22 mouse cellular contexts compared by ENCODE assay signal in the genomic region with DNA sequence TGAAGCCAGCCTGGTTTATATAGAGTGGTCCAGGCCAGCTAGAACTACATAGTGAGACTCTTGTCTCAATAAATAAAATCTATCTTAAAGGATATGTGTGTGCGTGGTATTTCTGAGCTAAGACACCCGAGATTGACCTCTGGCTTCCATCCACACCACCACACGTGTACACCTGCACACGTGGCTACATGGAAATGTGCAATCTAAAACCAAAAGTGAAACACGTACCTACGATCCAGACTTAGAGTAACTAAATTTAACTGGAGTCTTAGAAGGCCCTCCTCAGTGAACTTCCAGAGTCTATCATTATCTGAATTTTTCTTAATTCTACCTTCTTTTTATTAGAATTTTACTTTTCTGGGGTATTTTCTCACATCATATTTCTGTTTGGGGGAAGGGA. TPM values are rescaled to one million over a fixed set of nuclear protein-coding genes. Genes with fewer than 3 reads are reported as not detected.
DNase-seq lines count a peak whose midpoint lies in the region; ATAC-seq lines count a peak whose summit lies in the region.
"Had no signal": no experiment of that assay in that cellular context is flagged by ENCODE, and none has a peak within 500 bp of the region (broad histone marks: within the 10 kb centered on the region; RNA-seq: fewer than 3 reads in every experiment).

No protein-coding gene starts in this region.

- 92% methylated on average over 6 of the region's 6 CpGs for WGBS in midbrain, embryonic 10.5 days
- 96% methylated on average over 6 of the region's 6 CpGs for WGBS in forebrain, embryonic 10.5 days

- peak; percentile 75 for ATAC-seq in CD4-positive, CD25-positive, alpha-beta regulatory T cell, adult 4 months
- ATAC-seq: forebrain, embryonic 13.5 days; forebrain, postnatal 0 days; hindbrain, postnatal 0 days had no signal

- H3K4me1 ChIP-seq in midbrain, embryonic 10.5 days, result no peaks in the 10 kb centered on the region
- H3K4me1 ChIP-seq in forebrain, embryonic 10.5 days, result no peaks in the 10 kb centered on the region
- H3K4me1 ChIP-seq: forebrain, embryonic 13.5 days; hindbrain, embryonic 13.5 days had no signal

- H3K27ac ChIP-seq in midbrain, embryonic 10.5 days (replicated peaks), result no peak overlapping the region
- no peak overlapping the region for H3K27ac ChIP-seq in forebrain, embryonic 10.5 days
- H3K27ac ChIP-seq: embryonic facial prominence, embryonic 13.5 days; forebrain, embryonic 13.5 days; heart, adult 2 months; heart, embryonic 15.5 days; hindbrain, embryonic 13.5 days; hindbrain, postnatal 0 days had no signal

- no peaks in the 10 kb centered on the region; the same call in 1 of the 2 replicates for H3K27me3 ChIP-seq in splenic B cell, adult 2 months (ENCODE audit: control insufficient read depth, insufficient read depth, low read length, poor library complexity, severe bottlenecking)
- 0 out of 2 replicates have a peak, but pooled peaks cover 3% of the 10 kb centered on the region for H3K27me3 ChIP-seq in midbrain, embryonic 10.5 days (ENCODE audit: low read depth, poor library complexity, severe bottlenecking)
- H3K27me3 ChIP-seq in forebrain, embryonic 10.5 days (ENCODE audit: poor library complexity, severe bottlenecking), result no peaks in the 10 kb centered on the region
- H3K27me3 ChIP-seq: embryonic facial prominence, embryonic 13.5 days; forebrain, embryonic 13.5 days; heart, embryonic 15.5 days; hindbrain, embryonic 13.5 days had no signal

- H3K4me3 ChIP-seq in midbrain, embryonic 10.5 days, result no peak overlapping the region
- H3K4me3 ChIP-seq in forebrain, embryonic 10.5 days, result no peak overlapping the region
- H3K4me3 ChIP-seq: embryonic facial prominence, embryonic 13.5 days; forebrain, embryonic 13.5 days; heart, adult 2 months; heart, embryonic 15.5 days; hindbrain, embryonic 13.5 days had no signal

- peak; percentile 31 for DNase-seq in A20 (ENCODE audit: low read depth, low spot score)
- peak; percentile 62 for DNase-seq in induced T-regulatory cell, adult 2 months (ENCODE audit: low read depth)
- peak; percentile 19 for DNase-seq in splenic B cell, adult 2 months (ENCODE audit: low read depth, low spot score)
- no peak for DNase-seq in midbrain, embryonic 10.5 days (ENCODE audit: low spot score)
- no peak for DNase-seq in left cerebral cortex, adult 8-10 months (ENCODE audit: low spot score in 2 of 2)
- no peak for DNase-seq in forebrain, embryonic 10.5 days (ENCODE audit: extremely low spot score, low spot score)
- DNase-seq: adrenal gland, adult 8-10 months; adrenal gland, postnatal 36 days; cerebellum, adult 8-10 months; cerebellum, postnatal 14 days; forebrain, postnatal 0 days; gastrocnemius, postnatal 14 days; heart, adult 2 months; heart, postnatal 14 days had no signal

- no peaks in the 10 kb centered on the region for H3K36me3 ChIP-seq in splenic B cell, adult 2 months (ENCODE audit: control insufficient read depth, insufficient read depth, low read length, poor library complexity, severe bottlenecking)
- no peaks in the 10 kb centered on the region for H3K36me3 ChIP-seq in midbrain, embryonic 10.5 days
- no peaks in the 10 kb centered on the region for H3K36me3 ChIP-seq in forebrain, embryonic 10.5 days (replicated peaks)
- H3K36me3 ChIP-seq: embryonic facial prominence, embryonic 13.5 days; heart, embryonic 15.5 days; hindbrain, embryonic 13.5 days had no signal

- H3K9me3 ChIP-seq in midbrain, embryonic 10.5 days (replicated peaks), result no peaks in the 10 kb centered on the region
- no peaks in the 10 kb centered on the region for H3K9me3 ChIP-seq in forebrain, embryonic 10.5 days
- H3K9me3 ChIP-seq: embryonic facial prominence, embryonic 13.5 days; forebrain, embryonic 13.5 days; heart, embryonic 15.5 days; hindbrain, embryonic 13.5 days had no signal

RNA-seq across cellular contexts. Expression of a gene that starts 35.2 kb away (rescaled TPM):
- polyA plus RNA-seq in CD4-positive, CD25-positive, alpha-beta regulatory T cell, adult 4 months (2017; shearing (Covaris generic)), result not detected
- 0.23 and 0.39 TPM in 2 replicates for polyA plus RNA-seq in midbrain, embryonic 10.5 days (2016; fragmentation: Nextera tagmentation; extraction: Ambion mirVana)
- total RNA-seq in left cerebral cortex, adult 8-10 months (2022), result 1 to 10 TPM in 2 of 4 experiments, under 1 TPM in 2; 0.59 to 1.7 (median 1.2) TPM
- 0.11 and 0.30 TPM in 2 replicates for polyA plus RNA-seq in forebrain, embryonic 10.5 days (2016; fragmentation: Nextera tagmentation; extraction: Ambion mirVana)
- total RNA-seq: heart, adult 2 months; hematopoietic stem cell, adult 5-6 weeks; hindbrain, postnatal 0 days had no signal
- polyA plus RNA-seq: heart, embryonic 11.5 days; heart, embryonic 15.5 days had no signal

RNA-seq across cellular contexts. Expression of a gene that starts 46.9 kb away (rescaled TPM):
- polyA plus RNA-seq in CD4-positive, CD25-positive, alpha-beta regulatory T cell, adult 4 months (2017; shearing (Covaris generic)), result 100 to 1,000 TPM; 222 to 239 TPM
- 431 and 439 TPM in 2 replicates for polyA plus RNA-seq in midbrain, embryonic 10.5 days (2016; fragmentation: Nextera tagmentation; extraction: Ambion mirVana)
- total RNA-seq in left cerebral cortex, adult 8-10 months (2022), result 100 to 1,000 TPM; 148 to 178 (median 163) TPM
- polyA plus RNA-seq in forebrain, embryonic 10.5 days (2016; fragmentation: Nextera tagmentation; extraction: Ambion mirVana), result 490 and 511 TPM in 2 replicates

RNA-seq across cellular contexts. Expression of a gene that starts 57.9 kb away (rescaled TPM):
- polyA plus RNA-seq in CD4-positive, CD25-positive, alpha-beta regulatory T cell, adult 4 months (2017; shearing (Covaris generic)), result 100 to 1,000 TPM; 547 to 812 TPM
- 9.7 and 11.1 TPM in 2 replicates for polyA plus RNA-seq in midbrain, embryonic 10.5 days (2016; fragmentation: Nextera tagmentation; extraction: Ambion mirVana)
- 10 to 100 TPM in 2 of 4 experiments, 1 to 10 TPM in 2; 2.9 to 16.9 (median 10.0) TPM for total RNA-seq in left cerebral cortex, adult 8-10 months (2022)
- 8.9 and 10.5 TPM in 2 replicates for polyA plus RNA-seq in forebrain, embryonic 10.5 days (2016; fragmentation: Nextera tagmentation; extraction: Ambion mirVana)

Comparison
In these comparisons a context has a peak if more than half of its experiments do, and no peak if none do; other contexts are left out.
1. DNase-seq: peak in A20 (single experiment), induced T-regulatory cell, adult 2 months (single experiment) and splenic B cell, adult 2 months (single experiment); none in midbrain, embryonic 10.5 days (single experiment), left cerebral cortex, adult 8-10 months (0 of 2) and forebrain, embryonic 10.5 days (single experiment).
2. RNA of a gene that starts 57.9 kb away (polyA plus RNA-seq): 547 to 812 TPM in CD4-positive, CD25-positive, alpha-beta regulatory T cell, adult 4 months; 8.9 to 10.5 TPM in forebrain, embryonic 10.5 days and 9.7 to 11.1 TPM in midbrain, embryonic 10.5 days; every median in the first group is over 10 times any median in the second.